Mouse (Mus musculus): ENCODE results near the gene Il7r.
A peak's percentile ranks its signal among the peaks of the same experiment; 100 is the strongest.
"Not testable (repeated sequence)": the region's sequence is repeated elsewhere in the genome, so short reads cannot be mapped to it uniquely, and the experiment has no call there.

Il7r gene

GRCm38 (mm10) chr15:9530076-9530475 lies at the start of gene Il7r:
TSS of gene Il7r (minus strand) at chr15:9530176.
- no peak for DNase-seq (ENCODE audit: low read depth)

GRCm38 (mm10) chr15:9577303-9577702 lies 47.3 kb upstream of the Il7r start:
- DNase-seq (ENCODE audit: low read depth) = no peak

GRCm38 (mm10) chr15:9574796-9575195 lies 44.8 kb upstream of the Il7r start:
- peak; percentile 4 for DNase-seq (ENCODE audit: low read depth)

GRCm38 (mm10) chr15:9573361-9573760 lies 43.4 kb upstream of the Il7r start:
- DNase-seq (ENCODE audit: low read depth) = no peak

- DNase-seq (ENCODE audit: low read depth) = no peak
Measured at GRCm38 (mm10) chr15:9572664-9573063, 42.7 kb upstream of the Il7r start.

- no peak for DNase-seq (ENCODE audit: low read depth)
Measured at GRCm38 (mm10) chr15:9571896-9572295, 41.9 kb upstream of the Il7r start.

GRCm38 (mm10) chr15:9567316-9567715 lies 37.3 kb upstream of the Il7r start:
- DNase-seq (ENCODE audit: low read depth) = no peak

- no peak for DNase-seq (ENCODE audit: low read depth)
Measured at GRCm38 (mm10) chr15:9565396-9565795, 35.4 kb upstream of the Il7r start.

GRCm38 (mm10) chr15:9564156-9564555 lies 34.2 kb upstream of the Il7r start:
- DNase-seq (ENCODE audit: low read depth) = no peak

GRCm38 (mm10) chr15:9557264-9557663 lies 27.3 kb upstream of the Il7r start:
- not testable (repeated sequence) for DNase-seq (ENCODE audit: low read depth)

- no peak for DNase-seq (ENCODE audit: low read depth)
Measured at GRCm38 (mm10) chr15:9548951-9549350, 19.0 kb upstream of the Il7r start.

- no peak for DNase-seq (ENCODE audit: low read depth)
Measured at GRCm38 (mm10) chr15:9535200-9535599, 5.2 kb upstream of the Il7r start.

- DNase-seq (ENCODE audit: low read depth) = no peak
Measured at GRCm38 (mm10) chr15:9533356-9533902, 3.5 kb upstream of the Il7r start.

GRCm38 (mm10) chr15:9529646-9530045 lies 330 bp downstream of the Il7r start:
- no peak for DNase-seq (ENCODE audit: low read depth)

GRCm38 (mm10) chr15:9528186-9528935 lies 1.6 kb downstream of the Il7r start:
- DNase-seq (ENCODE audit: low read depth) = no peak

GRCm38 (mm10) chr15:9526412-9526811 lies 3.6 kb downstream of the Il7r start:
- DNase-seq (ENCODE audit: low read depth) = no peak

- DNase-seq (ENCODE audit: low read depth) = no peak
Measured at GRCm38 (mm10) chr15:9524907-9525306, 5.1 kb downstream of the Il7r start.

- no peak for DNase-seq (ENCODE audit: low read depth)
Measured at GRCm38 (mm10) chr15:9523956-9524355, 6.0 kb downstream of the Il7r start.

- no peak for DNase-seq (ENCODE audit: low read depth)
Measured at GRCm38 (mm10) chr15:9523059-9523458, 6.9 kb downstream of the Il7r start.

- DNase-seq (ENCODE audit: low read depth) = no peak
Measured at GRCm38 (mm10) chr15:9492077-9492476, 37.9 kb downstream of the Il7r start.

GRCm38 (mm10) chr15:9489417-9490118 lies 40.4 kb downstream of the Il7r start:
- no peak for DNase-seq (ENCODE audit: low read depth)

- DNase-seq (ENCODE audit: low read depth) = no peak
Measured at GRCm38 (mm10) chr15:9473188-9473587, 56.8 kb downstream of the Il7r start.

GRCm38 (mm10) chr15:9472618-9473017 lies 57.4 kb downstream of the Il7r start:
- DNase-seq (ENCODE audit: low read depth) = no peak

Measured in c-Kit-positive CD71-negative TER-119-negative erythroid progenitor cells, embryonic 14.5 days (primary cell).